Mouse (Mus musculus) macrophage (primary cell): ENCODE data around the gene Zfp428. TPM values are rescaled to one million over a fixed set of nuclear protein-coding genes. Genes with fewer than 3 reads are reported as not detected.

Experiments used
- polyA plus RNA-seq: library from polyadenylated mRNA; stranded (reverse); fragments of 250-400 nt; gene quantifications from 3 replicates; pipeline ENCODE4 v1.2.4, GENCODE M21; 2018; ENCODE audit warnings: inconsistent platforms

Gene Zfp428
- polyA plus RNA-seq, 1 experiment from 2014 or later: 0.77 TPM

Other genes starting within 250 kb of the Zfp428 start
- gene Zfp93, start 236.6 kb upstream of the Zfp428 start, polyA plus RNA-seq: 0.32 to 0.66 TPM (median 0.48 TPM) in 3 replicates
- 5.6 to 8.2 TPM (median 7.2 TPM) in 3 replicates for gene Zfp61, start 205.8 kb upstream of the Zfp428 start, polyA plus RNA-seq
- gene Zfp94, start 190.3 kb upstream of the Zfp428 start, polyA plus RNA-seq: 1.0 to 2.1 TPM (median 1.5 TPM) in 3 replicates
- gene Tescl, start 173.1 kb upstream of the Zfp428 start, polyA plus RNA-seq: not detected in 3 replicates
- not detected in 3 replicates for gene Lypd5, start 157.8 kb upstream of the Zfp428 start, polyA plus RNA-seq
- gene Kcnn4, start 136.7 kb upstream of the Zfp428 start, polyA plus RNA-seq: 11.1 to 85.5 TPM (median 12.1 TPM) in 3 replicates
- gene Smg9, start 107.4 kb upstream of the Zfp428 start, polyA plus RNA-seq: 19.7 to 29.3 TPM (median 20.3 TPM) in 3 replicates
- not detected in 3 replicates for gene Irgc1, start 54.7 kb upstream of the Zfp428 start, polyA plus RNA-seq
- gene Plaur, start 44.5 kb upstream of the Zfp428 start, polyA plus RNA-seq: 37.1 to 79.3 TPM (median 71.4 TPM) in 3 replicates
- gene Cadm4, start 25.0 kb upstream of the Zfp428 start, polyA plus RNA-seq: not detected in 3 replicates
- not detected in 3 replicates for gene AC161166.1, start 5.4 kb downstream of the Zfp428 start, polyA plus RNA-seq
- gene Irgq, start 23.7 kb downstream of the Zfp428 start, polyA plus RNA-seq: 6.1 to 11.9 TPM (median 11.5 TPM) in 3 replicates
- gene Pinlyp, start 39.1 kb downstream of the Zfp428 start, polyA plus RNA-seq: not detected in 3 replicates
- gene Xrcc1, start 39.3 kb downstream of the Zfp428 start, polyA plus RNA-seq: 26.7 to 70.1 TPM (median 46.9 TPM) in 3 replicates
- 20.8 to 29.7 TPM (median 27.4 TPM) in 3 replicates for gene Ethe1, start 80.5 kb downstream of the Zfp428 start, polyA plus RNA-seq
- gene Zfp575, start 80.6 kb downstream of the Zfp428 start, polyA plus RNA-seq: 0.10 TPM in 1 of 3 replicates, not detected in the others
- gene Phldb3, start 103.8 kb downstream of the Zfp428 start, polyA plus RNA-seq: 3.0 to 4.3 TPM (median 4.0 TPM) in 3 replicates
- not detected in 3 replicates for gene Lypd3, start 129.5 kb downstream of the Zfp428 start, polyA plus RNA-seq
- not detected in 3 replicates for gene Tex101, start 169.7 kb downstream of the Zfp428 start, polyA plus RNA-seq
- not detected in 3 replicates for gene BC049730, start 202.2 kb downstream of the Zfp428 start, polyA plus RNA-seq
- gene Gm4763, start 219.9 kb downstream of the Zfp428 start, polyA plus RNA-seq: not detected in 3 replicates